Mouse (Mus musculus) gastrocnemius, postnatal 25 days (tissue): ENCODE data around the gene Cped1. TPM values are rescaled to one million over a fixed set of nuclear protein-coding genes. Genes with fewer than 3 reads are reported as not detected.

Experiments
- DNase-seq: peaks from one replicate; pipeline ENCODE4 v3.0.0; 2022
- total RNA-seq, 2 experiments: library from RNA; stranded (reverse); gene quantifications; 1 replicate in 1 of 2; 2 replicates in 1 of 2; pipeline ENCODE4 v1.2.3; 2021

The Cped1 gene
- total RNA-seq, 2 experiments from 2014 or later: 16.8 to 22.7 TPM

- DNase-seq: no peak
Observed at GRCm38 (mm10) chr6:22178721-22179295, 193.1 kb downstream of the Cped1 start.

- DNase-seq: no peak
Observed at GRCm38 (mm10) chr6:22180316-22180715, 194.6 kb downstream of the Cped1 start.

- DNase-seq: no peak
Observed at GRCm38 (mm10) chr6:22186967-22187366, 201.3 kb downstream of the Cped1 start.

GRCm38 (mm10) chr6:22189346-22190335, 203.9 kb downstream of the Cped1 start:
- DNase-seq: no peak

- no peak for DNase-seq
Observed at GRCm38 (mm10) chr6:22198603-22199002, 212.9 kb downstream of the Cped1 start.

- no peak for DNase-seq
Observed at GRCm38 (mm10) chr6:22199473-22199872, 213.8 kb downstream of the Cped1 start.

GRCm38 (mm10) chr6:22200133-22200532, 214.4 kb downstream of the Cped1 start:
- no peak for DNase-seq

- no peak for DNase-seq
Observed at GRCm38 (mm10) chr6:22201879-22202278, 216.2 kb downstream of the Cped1 start.

- DNase-seq: no peak
Observed at GRCm38 (mm10) chr6:22205030-22205750, 219.5 kb downstream of the Cped1 start.

- no peak for DNase-seq
Observed at GRCm38 (mm10) chr6:22205751-22206121, 220.0 kb downstream of the Cped1 start.

- no peak for DNase-seq
Observed at GRCm38 (mm10) chr6:22206179-22206578, 220.5 kb downstream of the Cped1 start.

- peak; percentile 16 for DNase-seq
Observed at GRCm38 (mm10) chr6:22206630-22207293, 221.0 kb downstream of the Cped1 start.

- no peak for DNase-seq
Observed at GRCm38 (mm10) chr6:22212158-22212557, 226.4 kb downstream of the Cped1 start.

GRCm38 (mm10) chr6:22213187-22213586, 227.5 kb downstream of the Cped1 start:
- DNase-seq: no peak

- no peak for DNase-seq
Observed at GRCm38 (mm10) chr6:22213813-22214212, 228.1 kb downstream of the Cped1 start.

- DNase-seq: no peak
Observed at GRCm38 (mm10) chr6:22214665-22215064, 228.9 kb downstream of the Cped1 start.

- DNase-seq: no peak
Observed at GRCm38 (mm10) chr6:22216276-22216973, 230.7 kb downstream of the Cped1 start.

- no peak for DNase-seq
Observed at GRCm38 (mm10) chr6:22221134-22221533, 235.4 kb downstream of the Cped1 start.

GRCm38 (mm10) chr6:22222087-22222486, 236.4 kb downstream of the Cped1 start:
- DNase-seq: no peak

GRCm38 (mm10) chr6:22222947-22223346, 237.2 kb downstream of the Cped1 start:
- DNase-seq: no peak

- no peak for DNase-seq
Observed at GRCm38 (mm10) chr6:22224351-22224750, 238.6 kb downstream of the Cped1 start.

- DNase-seq: no peak
Observed at GRCm38 (mm10) chr6:22231244-22231643, 245.5 kb downstream of the Cped1 start.
